Mouse (Mus musculus) heart, postnatal 36 days (tissue): ENCODE results near the gene Shbg. TPM values are rescaled to one million over a fixed set of nuclear protein-coding genes. Genes with fewer than 3 reads are reported as not detected.
"Not testable (repeated sequence)": the region's sequence is repeated elsewhere in the genome, so short reads cannot be mapped to it uniquely, and the experiment has no call there.

ENCODE experiments used
- DNase-seq, 2 experiments: peaks; one replicate each; pipeline ENCODE4 v3.0.0; 2021 to 2022
- intact Hi-C: fragments of 180-260 bp; cut with DNase I; formaldehyde crosslinking; loops from one replicate; pipeline ENCODE4 v1.15.1; 2025
- total RNA-seq, 2 experiments: library from RNA; stranded (reverse); gene quantifications; 2 replicates each; pipeline ENCODE4 v1.2.3; 2021

Gene Shbg
- total RNA-seq, 2 experiments from 2014 or later: not detected

DNA sequence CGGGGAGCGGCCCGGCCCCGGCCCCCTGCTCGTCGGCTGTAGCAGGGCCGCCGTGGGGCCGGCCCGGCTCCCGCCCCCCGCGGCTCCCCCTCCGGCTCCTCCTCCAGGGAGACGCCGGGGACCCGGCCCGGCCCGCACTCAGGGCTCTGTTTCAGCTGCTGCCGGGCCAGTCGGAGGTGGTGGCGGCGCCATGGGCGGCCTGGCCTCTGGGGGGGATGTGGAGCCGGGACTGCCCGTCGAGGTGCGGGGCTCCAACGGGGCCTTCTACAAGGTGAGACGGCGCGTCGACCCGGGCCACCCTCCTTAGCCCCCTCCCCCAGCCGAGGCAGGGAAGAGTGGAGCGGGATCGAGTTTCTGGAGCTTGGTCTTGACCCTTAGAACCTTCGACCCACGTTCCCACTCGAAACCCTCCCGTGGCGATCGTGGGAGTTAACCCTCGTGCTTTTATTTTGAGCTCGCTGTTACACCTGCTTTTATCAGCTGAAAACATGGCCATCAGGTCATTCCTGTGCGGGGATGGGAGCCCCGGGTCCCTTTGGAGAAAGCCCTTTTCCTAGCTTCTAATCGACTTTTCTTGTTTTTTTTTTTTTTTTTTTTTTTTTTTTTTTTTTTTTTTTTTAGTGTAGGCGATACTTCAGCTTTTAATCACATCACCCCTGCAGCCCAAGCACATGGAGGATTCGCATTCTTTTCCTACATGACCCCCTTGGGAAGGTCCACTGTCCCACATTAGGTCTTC, 15.6 kb upstream of the Shbg start:
- intact Hi-C loops: no loop called here
- DNase-seq: no peak

GRCm38 (mm10) chr11:69632284-69633089, 14.8 kb upstream of the Shbg start, which contains the start of gene Fxr2:
TSS of gene Fxr2 (plus strand) at chr11:69632990.
- intact Hi-C loops: no loop called here
- DNase-seq: peak; percentile 100

GRCm38 (mm10) chr11:69629802-69630201, 12.1 kb upstream of the Shbg start:
- intact Hi-C loops: no loop called here
- DNase-seq: no peak

DNA sequence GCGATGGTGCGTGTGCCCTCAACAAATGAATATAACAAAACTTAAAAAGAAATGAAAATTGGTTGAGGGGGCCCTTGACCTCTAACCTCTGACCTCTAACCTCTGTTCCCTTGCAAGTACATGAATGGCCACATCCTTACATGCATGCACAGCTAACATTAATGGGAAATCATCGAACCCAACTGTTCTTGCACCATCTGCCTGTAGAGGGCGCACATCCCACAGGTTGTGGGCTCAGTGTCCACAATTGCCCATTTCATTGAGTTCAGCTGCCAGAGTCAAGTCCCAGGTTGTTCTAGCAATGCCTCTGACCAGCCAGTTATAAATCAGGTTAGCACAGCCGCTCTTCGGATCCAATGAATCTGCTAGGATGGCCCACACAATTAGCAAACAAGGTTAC, 10.6 kb upstream of the Shbg start:
- intact Hi-C loops: loop anchor here (1.0 kb wide), 1 partner anchor 29 kb away; no protein-coding TSS in a partner anchor
- peak; percentile 73 to 82 for DNase-seq

- intact Hi-C loops, DNase-seq: not testable (repeated sequence)
Measured at GRCm38 (mm10) chr11:69624339-69624738, 6.6 kb upstream of the Shbg start.

GRCm38 (mm10) chr11:69623006-69623405, 5.3 kb upstream of the Shbg start:
- DNase-seq: no peak
- intact Hi-C loops: no loop called here

GRCm38 (mm10) chr11:69622406-69622805, 4.7 kb upstream of the Shbg start:
- DNase-seq: no peak

GRCm38 (mm10) chr11:69621571-69622268, 4.0 kb upstream of the Shbg start, which contains the start of gene Sat2:
TSS of gene Sat2 (plus strand) at chr11:69622024.
- DNase-seq: peak; percentile 60 to 79
- intact Hi-C loops: no loop called here

More at GRCm38 (mm10) chr11:69622406-69622805, 4.7 kb upstream of the Shbg start:
- intact Hi-C loops: no loop called here

DNA sequence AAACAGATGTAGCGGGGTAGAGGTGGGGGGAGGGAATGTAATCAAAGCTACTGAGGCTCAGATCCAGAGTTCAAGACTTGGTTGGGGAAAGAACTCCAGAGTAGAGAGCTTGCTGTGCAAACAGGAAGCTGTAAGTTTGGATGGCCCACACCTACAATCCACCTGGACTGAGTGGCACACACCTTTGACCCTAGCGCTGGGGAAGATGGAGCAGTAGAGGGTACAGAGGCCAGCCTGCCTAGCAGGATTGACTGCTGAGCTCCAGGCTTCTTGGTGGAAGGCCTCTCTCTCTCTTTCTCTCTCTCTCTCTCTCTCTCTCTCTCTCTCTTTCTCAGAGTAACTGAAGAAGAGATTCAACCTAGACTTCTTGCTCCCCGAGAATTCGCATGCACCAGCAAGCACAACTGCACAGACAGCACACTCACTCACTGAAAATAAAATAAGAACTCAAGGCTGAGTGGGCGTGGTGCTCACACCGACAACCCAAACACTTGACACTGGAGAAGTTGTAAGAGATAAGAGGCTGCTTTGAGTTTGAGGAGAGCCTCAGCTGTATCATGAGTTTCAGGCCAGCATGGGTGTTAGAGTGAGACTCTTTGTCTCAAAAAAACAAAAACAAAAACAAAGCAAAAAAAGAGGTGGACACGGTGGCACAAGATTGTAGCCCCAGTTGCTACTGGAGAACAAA, 2.8 kb upstream of the Shbg start:
- no peak for DNase-seq
- intact Hi-C loops: no loop called here

- no peak for DNase-seq
- intact Hi-C loops: no loop called here
Measured at GRCm38 (mm10) chr11:69616781-69617180, 924 bp downstream of the Shbg start.

- intact Hi-C loops: loop anchor here (1.0 kb wide), 1 partner anchor 35 kb away; no protein-coding TSS in a partner anchor
- not testable (repeated sequence) for DNase-seq
Measured at GRCm38 (mm10) chr11:69614257-69614588, 3.5 kb downstream of the Shbg start.

DNA sequence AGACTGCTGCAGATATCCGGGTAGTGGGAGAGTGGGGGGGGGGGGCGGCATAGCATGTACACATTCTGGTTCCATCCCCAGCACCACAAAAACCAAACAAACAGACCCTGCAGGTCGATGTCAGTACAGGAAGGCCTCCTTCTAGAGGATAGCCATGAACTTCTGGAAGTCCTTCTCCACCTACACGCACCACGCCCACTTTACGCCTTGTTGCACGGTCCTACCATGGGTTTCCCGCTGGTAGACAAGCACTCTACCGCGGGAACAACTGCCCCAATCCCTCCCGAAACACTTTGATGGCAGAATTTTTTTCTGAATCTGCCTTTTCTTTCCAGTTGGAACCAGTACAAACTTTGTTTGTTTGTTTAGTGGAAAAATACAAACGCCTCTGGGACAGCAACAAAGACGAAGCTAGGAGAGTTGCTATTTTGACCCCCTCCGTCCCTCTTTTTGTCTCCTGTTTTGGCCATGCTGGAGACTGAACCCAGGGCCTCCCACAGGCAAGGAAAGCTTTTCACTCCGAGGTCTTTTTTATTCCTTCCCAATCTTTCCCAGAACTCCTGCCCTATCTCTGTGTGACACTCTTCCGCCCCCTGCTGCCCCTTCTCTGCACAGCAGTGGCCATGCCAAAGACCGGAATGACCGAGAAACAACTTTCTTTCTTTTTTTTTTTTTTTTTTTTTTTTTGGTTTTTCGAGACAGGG, 4.0 kb downstream of the Shbg start:
- peak; percentile 88 to 91 for DNase-seq
- intact Hi-C loops: loop anchor here (1.0 to 2.0 kb wide), 2 partner anchors 34 to 67 kb away; no protein-coding TSS in a partner anchor

GRCm38 (mm10) chr11:69610899-69611298, 6.8 kb downstream of the Shbg start:
- no peak for DNase-seq
- intact Hi-C loops: no loop called here

DNA sequence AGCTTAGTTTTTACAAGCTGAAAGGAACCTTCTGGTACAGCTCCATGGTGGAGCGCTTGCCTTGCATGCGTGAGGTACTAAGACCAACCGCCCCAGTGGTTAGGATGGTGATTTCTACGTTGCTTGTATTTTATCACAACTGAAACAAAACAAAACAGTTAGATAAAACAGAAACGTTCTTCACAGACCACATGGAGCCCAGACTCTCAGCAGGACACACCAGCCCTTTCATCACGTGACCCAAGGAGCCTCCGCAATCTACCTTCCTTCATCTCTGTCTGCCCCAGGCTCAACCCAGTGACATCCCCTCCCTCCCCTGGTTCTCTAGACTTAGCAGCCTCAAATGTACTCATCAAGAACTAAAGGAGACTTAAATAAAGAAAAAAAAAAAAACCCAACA, 8.3 kb downstream of the Shbg start:
- intact Hi-C loops: no loop called here

DNA sequence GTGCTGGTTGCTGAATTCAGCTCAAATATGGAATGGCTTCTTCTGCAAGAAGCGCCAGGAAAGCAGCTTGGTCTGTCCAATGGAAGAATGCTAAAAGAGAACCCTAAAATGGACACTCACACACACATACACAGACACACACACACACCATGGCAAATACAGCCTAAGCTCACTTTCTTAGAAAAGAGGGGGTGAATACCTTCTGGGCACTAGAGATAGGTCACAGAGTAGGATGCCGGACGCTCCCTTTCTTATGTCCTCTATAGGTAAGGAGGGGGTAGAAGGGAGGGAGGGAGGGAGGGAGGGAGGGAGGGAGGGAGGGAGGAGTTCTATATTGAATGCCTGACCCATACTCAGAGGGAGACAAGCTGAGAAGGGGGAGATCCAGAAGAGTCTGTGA, 9.2 kb downstream of the Shbg start:
- no peak for DNase-seq
- intact Hi-C loops: no loop called here

More for the DNA sequence above, 8.3 kb downstream of the Shbg start:
- no peak for DNase-seq

- DNase-seq: no peak
- intact Hi-C loops: no loop called here
Measured at GRCm38 (mm10) chr11:69606832-69607231, 10.9 kb downstream of the Shbg start.

GRCm38 (mm10) chr11:69606491-69606795, 11.3 kb downstream of the Shbg start:
- DNase-seq: no peak
- intact Hi-C loops: no loop called here

DNA sequence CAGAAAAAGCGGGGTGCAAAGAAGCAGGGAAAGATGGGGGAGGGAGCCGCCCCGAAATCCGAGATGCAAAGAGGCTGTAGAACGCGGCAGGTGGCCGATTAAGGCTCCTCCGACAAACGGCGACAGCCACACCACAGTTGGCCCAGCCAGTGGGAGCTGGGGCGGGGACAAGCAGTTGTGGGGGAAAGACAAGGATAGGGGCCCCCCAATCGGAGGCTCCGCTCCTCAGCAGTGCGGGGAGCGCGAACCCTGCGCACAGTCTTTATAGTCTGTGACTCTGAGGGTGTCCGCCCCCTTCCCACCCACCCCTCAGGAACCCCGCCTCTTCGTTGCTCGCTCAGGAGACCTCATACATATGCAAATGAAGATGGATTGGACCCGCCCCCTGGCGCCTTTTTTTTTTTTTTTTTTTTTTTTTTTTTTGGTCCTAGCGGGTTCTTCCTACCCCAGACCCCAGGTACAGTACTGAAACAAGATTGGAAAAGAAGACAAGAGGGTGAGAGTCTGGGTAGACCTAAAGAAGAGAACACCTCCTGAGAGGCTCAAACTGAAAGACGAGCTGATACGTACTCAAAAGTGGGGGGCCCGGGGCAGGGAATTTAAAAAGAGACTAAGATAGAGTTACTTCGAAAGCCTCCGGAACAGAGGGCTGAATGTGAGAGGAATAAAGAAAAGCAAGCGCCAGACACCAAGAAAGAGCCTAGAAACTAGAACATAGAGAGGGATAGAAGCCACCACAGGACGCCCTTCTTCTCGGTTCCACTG, 11.8 kb downstream of the Shbg start, which contains the start of gene Atp1b2:
Atp1b2 (minus strand) TSS at position 217 of the 765 bp plus-strand sequence.
- DNase-seq: peak; percentile 69 to 73

More for the DNA sequence above, 11.8 kb downstream of the Shbg start, which contains the start of gene Atp1b2:
- intact Hi-C loops: no loop called here
